ENCODE assay signal across 9 mouse cellular contexts in genomic region chr6:148916817-148917216, GRCm38 (mm10). TPM values are rescaled to one million over a fixed set of nuclear protein-coding genes. Genes with fewer than 3 reads are reported as not detected.
DNase-seq lines count a peak whose midpoint lies in the region; ATAC-seq lines count a peak whose summit lies in the region.
"Had no signal": no experiment of that assay in that cellular context is flagged by ENCODE, and none has a peak within 500 bp of the region (broad histone marks: within the 10 kb centered on the region; RNA-seq: fewer than 3 reads in every experiment).

No protein-coding gene starts in this region.

- H3K9ac ChIP-seq in intestine, embryonic 14.5 days (ENCODE audit: low read length): no peak overlapping the region
- H3K9ac ChIP-seq in intestine, embryonic 16.5 days (ENCODE audit: low read depth, low read length): no peak overlapping the region
- H3K9ac ChIP-seq: neural tube, embryonic 12.5 days had no signal

- no peaks in the 10 kb centered on the region for H3K27me3 ChIP-seq in intestine, embryonic 14.5 days (replicated peaks; ENCODE audit: control insufficient read depth, insufficient read depth, low read length)
- no peaks in the 10 kb centered on the region for H3K27me3 ChIP-seq in intestine, embryonic 16.5 days (replicated peaks; ENCODE audit: control insufficient read depth, insufficient read depth, low read length)
- no peaks in the 10 kb centered on the region for H3K27me3 ChIP-seq in embryonic facial prominence, embryonic 10.5 days (replicated peaks; ENCODE audit: low read depth, poor library complexity, severe bottlenecking)
- H3K27me3 ChIP-seq: neural tube, embryonic 12.5 days had no signal

- H3K4me3 ChIP-seq in intestine, embryonic 14.5 days (ENCODE audit: low read depth, low read length): no peak overlapping the region
- H3K4me3 ChIP-seq in intestine, embryonic 16.5 days (ENCODE audit: low read length): no peak overlapping the region
- no peak overlapping the region for H3K4me3 ChIP-seq in embryonic facial prominence, embryonic 10.5 days
- H3K4me3 ChIP-seq: neural tube, embryonic 12.5 days had no signal

- DNase-seq in intestine, embryonic 14.5 days (ENCODE audit: low spot score): peak; percentile 55
- peak; percentile 9 for DNase-seq in urinary bladder, postnatal 25 days (ENCODE audit: low spot score)
- no peak for DNase-seq in urinary bladder, postnatal 36 days (ENCODE audit: low spot score in 2 of 2)
- DNase-seq in embryonic facial prominence, embryonic 10.5 days (ENCODE audit: low spot score): peak; percentile 27
- DNase-seq in thymus, postnatal 4 days: peak; percentile 69
- DNase-seq in gastrocnemius, postnatal 4 days (ENCODE audit: low spot score in 2 of 2): no peak

- H3K36me3 ChIP-seq in intestine, embryonic 14.5 days (ENCODE audit: control insufficient read depth, insufficient read depth, low read length): peaks cover 20% of the 10 kb centered on the region
- H3K36me3 ChIP-seq in intestine, embryonic 16.5 days (ENCODE audit: control insufficient read depth, insufficient read depth, low read length): 0 out of 2 replicates have a peak, but pooled peaks cover 3% of the 10 kb centered on the region
- peaks cover 28% of the 10 kb centered on the region for H3K36me3 ChIP-seq in embryonic facial prominence, embryonic 10.5 days (replicated peaks)

- H3K4me2 ChIP-seq in intestine, embryonic 14.5 days (ENCODE audit: low read length): no peak overlapping the region
- H3K4me2 ChIP-seq in intestine, embryonic 16.5 days (ENCODE audit: low read depth, low read length): no peak overlapping the region
- H3K4me2 ChIP-seq: neural tube, embryonic 12.5 days had no signal

- 32% methylated on average over 3 of the region's 3 CpGs for WGBS in intestine, embryonic 14.5 days
- WGBS in intestine, embryonic 16.5 days: 42% methylated on average over 3 of the region's 3 CpGs
- WGBS in embryonic facial prominence, embryonic 10.5 days: 36% methylated on average over 3 of the region's 3 CpGs

- H3K4me1 ChIP-seq in intestine, embryonic 14.5 days (replicated peaks; ENCODE audit: control insufficient read depth, insufficient read depth, low read length): no peaks in the 10 kb centered on the region
- H3K4me1 ChIP-seq in intestine, embryonic 16.5 days (ENCODE audit: control insufficient read depth, insufficient read depth, low read length): 0 out of 2 replicates have a peak, but pooled peaks cover 2% of the 10 kb centered on the region
- peaks cover 9% of the 10 kb centered on the region; the same call in 1 of the 2 replicates for H3K4me1 ChIP-seq in embryonic facial prominence, embryonic 10.5 days
- H3K4me1 ChIP-seq: neural tube, embryonic 12.5 days had no signal

- ATAC-seq in intestine, embryonic 14.5 days (replicated peaks; ENCODE audit: low FRiP score, low TSS enrichment, low read depth): no peak
- no peak for ATAC-seq in intestine, embryonic 16.5 days
- no peak for ATAC-seq in cerebellum, adult (ENCODE audit: insufficient number of reproducible peaks, low FRiP score, low TSS enrichment)

- no peaks in the 10 kb centered on the region for H3K9me3 ChIP-seq in intestine, embryonic 14.5 days (ENCODE audit: control insufficient read depth, low read length)
- no peaks in the 10 kb centered on the region for H3K9me3 ChIP-seq in intestine, embryonic 16.5 days (ENCODE audit: control insufficient read depth, low read length)
- no peaks in the 10 kb centered on the region for H3K9me3 ChIP-seq in embryonic facial prominence, embryonic 10.5 days
- H3K9me3 ChIP-seq: neural tube, embryonic 12.5 days had no signal

- H3K27ac ChIP-seq in intestine, embryonic 14.5 days (ENCODE audit: low read depth): no peak overlapping the region
- H3K27ac ChIP-seq in intestine, embryonic 16.5 days (ENCODE audit: low read length): no peak overlapping the region
- H3K27ac ChIP-seq in embryonic facial prominence, embryonic 10.5 days (replicated peaks): no peak overlapping the region
- H3K27ac ChIP-seq: neural tube, embryonic 12.5 days had no signal

RNA-seq across cellular contexts. Expression of gene Caprin2, which starts 20.8 kb away (rescaled TPM):
- polyA plus RNA-seq in intestine, embryonic 14.5 days (2014; fragmentation: Nextera tagmentation; extraction: Ambion mirVana): 11.4 and 13.7 TPM in 2 replicates
- 12.1 and 14.1 TPM in 2 replicates for polyA plus RNA-seq in intestine, embryonic 16.5 days (2015; fragmentation: Nextera tagmentation; extraction: Ambion mirVana)
- 16.9 and 17.0 TPM in 2 replicates for polyA plus RNA-seq in embryonic facial prominence, embryonic 10.5 days (2016; fragmentation: Nextera tagmentation; extraction: Ambion mirVana)
- total RNA-seq in gastrocnemius, postnatal 4 days (2021): 10 to 100 TPM; 17.9 to 20.2 TPM

RNA-seq across cellular contexts. Expression of gene Sinhcaf, which starts 29.4 kb away (rescaled TPM):
- 131 and 150 TPM in 2 replicates for polyA plus RNA-seq in intestine, embryonic 14.5 days (2014; fragmentation: Nextera tagmentation; extraction: Ambion mirVana)
- 76.8 and 88.5 TPM in 2 replicates for polyA plus RNA-seq in intestine, embryonic 16.5 days (2015; fragmentation: Nextera tagmentation; extraction: Ambion mirVana)
- 306 and 334 TPM in 2 replicates for polyA plus RNA-seq in embryonic facial prominence, embryonic 10.5 days (2016; fragmentation: Nextera tagmentation; extraction: Ambion mirVana)
- 10 to 100 TPM in 1 of 2 experiments, 1 to 10 TPM in 1; 8.3 to 12.0 TPM for total RNA-seq in gastrocnemius, postnatal 4 days (2021)

Comparison
In these comparisons a context has a peak if more than half of its experiments do, and no peak if none do; other contexts are left out.
1. DNase-seq: peak in intestine, embryonic 14.5 days (single experiment), urinary bladder, postnatal 25 days (single experiment), embryonic facial prominence, embryonic 10.5 days (single experiment) and thymus, postnatal 4 days (single experiment); none in urinary bladder, postnatal 36 days (0 of 2) and gastrocnemius, postnatal 4 days (0 of 2).